Mouse (Mus musculus) telencephalon, adult 2 months (tissue): ENCODE results near the gene BC028528.
A peak's percentile ranks its signal among the peaks of the same experiment; 100 is the strongest.
"Not testable (repeated sequence)": the region's sequence is repeated elsewhere in the genome, so short reads cannot be mapped to it uniquely, and the experiment has no call there.

Experiments used
- DNase-seq: peaks from one replicate; pipeline ENCODE4 v3.0.0-alpha.2; 2011; ENCODE audit warnings: low read depth, low spot score

BC028528 gene

GRCm38 (mm10) chr3:95891211-95892065 lies at the start of gene BC028528:
BC028528 (minus strand) TSS chr3:95892005.
- no peak for DNase-seq

DNA sequence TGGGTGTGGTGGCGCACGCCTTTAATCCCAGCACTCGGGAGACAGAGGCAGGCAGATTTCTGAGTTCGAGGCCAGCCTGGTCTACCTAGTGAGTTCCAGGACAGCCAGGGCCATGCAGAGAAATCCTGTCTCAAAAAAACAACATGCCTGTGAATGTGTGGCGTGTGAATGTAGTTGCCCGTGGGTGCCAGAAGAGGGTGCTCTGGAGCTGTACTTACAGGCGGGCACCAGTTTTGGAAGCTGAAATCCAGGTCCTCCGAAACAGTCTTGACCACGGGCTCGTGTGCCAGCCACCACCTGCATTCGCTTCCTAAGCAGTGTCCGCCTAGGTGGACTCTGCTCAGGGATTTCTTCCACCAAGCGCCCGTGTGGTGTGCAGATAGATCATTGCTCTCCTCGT lies 47.0 kb upstream of the BC028528 start:
- no peak for DNase-seq

GRCm38 (mm10) chr3:95938217-95938616 lies 46.4 kb upstream of the BC028528 start:
- DNase-seq: no peak

GRCm38 (mm10) chr3:95934448-95934847 lies 42.6 kb upstream of the BC028528 start:
- DNase-seq: no peak

DNA sequence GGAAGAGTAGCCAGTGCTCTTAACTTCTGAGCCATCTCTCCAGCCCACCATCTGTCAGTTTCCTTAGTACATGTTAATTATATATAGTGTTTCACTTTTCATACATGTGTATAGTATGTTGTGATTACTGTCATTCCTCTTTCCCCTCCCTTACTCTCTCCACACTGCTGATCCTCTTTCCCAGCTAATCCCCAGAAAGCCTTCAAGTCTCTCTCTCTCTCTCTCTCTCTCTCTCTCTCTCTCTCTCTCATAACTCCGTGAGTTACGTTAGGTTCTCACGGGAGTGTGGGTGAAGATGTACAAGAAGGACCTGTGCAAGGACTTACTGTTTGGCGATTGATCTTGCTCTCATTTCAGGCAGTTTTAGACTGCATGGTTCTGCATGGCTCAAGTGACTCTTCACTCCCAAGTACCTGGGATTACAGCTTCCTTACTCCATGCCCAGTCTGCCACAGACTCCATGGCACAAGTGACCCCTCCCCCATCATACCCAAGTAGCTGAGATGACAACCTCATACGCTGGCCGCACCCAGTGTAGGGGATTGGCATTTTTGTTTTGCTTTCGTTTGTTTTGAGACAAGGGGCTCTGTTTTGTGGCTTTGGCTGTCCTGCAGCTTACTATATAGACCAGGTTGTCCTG lies 41.4 kb upstream of the BC028528 start:
- DNase-seq: no peak

DNA sequence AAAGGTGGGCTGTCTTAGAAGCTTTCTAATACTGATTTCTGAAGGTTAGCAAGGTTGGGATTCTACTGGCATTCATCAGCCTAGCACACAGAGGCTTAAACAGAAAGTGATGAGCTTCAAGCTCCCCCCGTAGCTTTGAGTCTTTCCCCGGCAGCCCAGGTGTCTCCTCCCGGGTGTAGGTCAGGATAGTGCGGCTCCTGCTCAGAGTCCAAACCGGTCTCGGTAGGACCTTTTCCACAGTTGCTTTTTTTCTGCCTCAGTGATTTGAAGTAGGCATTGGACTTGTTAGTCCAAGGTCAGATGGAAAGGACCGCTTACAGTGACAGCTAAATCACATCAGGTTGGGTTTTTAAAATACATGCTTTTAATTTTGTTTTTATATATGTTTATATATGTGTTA lies 40.8 kb upstream of the BC028528 start:
- DNase-seq: no peak

GRCm38 (mm10) chr3:95932157-95932556 lies 40.4 kb upstream of the BC028528 start:
- DNase-seq: no peak

DNA sequence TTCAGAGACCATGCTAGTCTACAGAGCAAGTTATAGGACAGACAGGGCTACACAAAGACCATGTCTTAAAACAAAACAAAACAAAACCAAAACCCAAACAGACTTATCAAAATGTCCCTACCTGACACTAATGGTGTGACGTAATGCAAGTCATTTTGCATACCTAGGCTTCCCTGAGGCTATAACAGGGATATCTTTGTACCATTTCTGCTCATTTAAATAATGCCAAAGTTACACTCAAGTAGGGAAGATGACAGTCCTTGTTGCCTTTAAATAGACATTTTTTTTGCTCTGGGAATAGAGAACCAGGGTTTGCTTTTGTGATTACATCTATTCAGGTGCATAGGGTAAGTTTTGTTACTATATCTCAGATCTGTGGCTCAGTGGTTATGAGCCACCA lies 39.7 kb upstream of the BC028528 start:
- no peak for DNase-seq

GRCm38 (mm10) chr3:95930471-95930789 lies 38.6 kb upstream of the BC028528 start:
- no peak for DNase-seq

- DNase-seq: no peak
These were observed 38.0 kb upstream of the BC028528 start for GRCm38 (mm10) chr3:95929581-95930470.

GRCm38 (mm10) chr3:95928658-95929503 lies 37.1 kb upstream of the BC028528 start, which contains the start of gene Anp32e:
Anp32e (plus strand) TSS chr3:95929246.
- peak; percentile 99 for DNase-seq

GRCm38 (mm10) chr3:95928261-95928657 lies 36.5 kb upstream of the BC028528 start:
- no peak for DNase-seq

GRCm38 (mm10) chr3:95925087-95925486 lies 33.3 kb upstream of the BC028528 start:
- no peak for DNase-seq

GRCm38 (mm10) chr3:95924185-95924584 lies 32.4 kb upstream of the BC028528 start:
- DNase-seq: no peak

DNA sequence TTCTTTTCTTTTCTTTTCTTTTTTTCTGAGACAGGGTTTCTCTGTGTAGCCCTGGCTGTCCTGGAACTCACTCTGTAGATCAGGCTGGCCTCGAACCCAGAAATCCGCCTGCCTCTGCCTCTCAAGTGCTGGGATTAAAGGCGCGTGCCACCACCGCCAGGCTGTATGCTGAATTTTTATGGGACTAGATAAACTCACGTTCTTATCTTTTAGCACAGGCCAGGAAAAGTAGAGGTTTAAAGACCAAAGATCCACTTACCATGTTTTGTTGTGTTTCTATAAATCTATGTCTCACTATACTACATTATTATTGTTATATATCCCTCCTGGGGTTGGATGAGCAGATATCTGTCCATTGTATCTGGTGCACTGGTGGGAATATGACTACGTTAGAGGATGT lies 31.6 kb upstream of the BC028528 start:
- not testable (repeated sequence) for DNase-seq

DNA sequence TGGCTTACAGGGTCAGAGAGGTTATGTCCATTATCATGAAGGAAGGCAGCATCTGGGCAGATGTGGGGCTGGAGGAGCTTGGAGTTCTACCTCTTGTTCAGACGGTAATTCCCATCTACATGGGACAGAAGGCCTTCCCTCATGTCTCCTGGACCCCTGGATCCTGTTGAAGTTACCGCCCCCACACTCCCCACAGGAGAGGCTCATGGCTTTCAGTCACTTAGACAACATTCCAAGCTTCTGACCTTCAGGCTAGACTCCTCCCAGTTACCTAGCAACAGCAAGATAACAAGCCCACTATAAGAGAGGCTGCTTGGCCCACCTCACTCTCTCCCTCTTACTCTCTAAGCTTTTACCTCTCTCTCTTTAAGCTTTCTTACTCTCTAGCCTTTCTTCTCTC lies 28.7 kb upstream of the BC028528 start:
- not testable (repeated sequence) for DNase-seq

GRCm38 (mm10) chr3:95916760-95917159 lies 25.0 kb upstream of the BC028528 start:
- no peak for DNase-seq

GRCm38 (mm10) chr3:95914706-95915105 lies 22.9 kb upstream of the BC028528 start:
- DNase-seq: no peak

GRCm38 (mm10) chr3:95907613-95908012 lies 15.8 kb upstream of the BC028528 start:
- no peak for DNase-seq

DNA sequence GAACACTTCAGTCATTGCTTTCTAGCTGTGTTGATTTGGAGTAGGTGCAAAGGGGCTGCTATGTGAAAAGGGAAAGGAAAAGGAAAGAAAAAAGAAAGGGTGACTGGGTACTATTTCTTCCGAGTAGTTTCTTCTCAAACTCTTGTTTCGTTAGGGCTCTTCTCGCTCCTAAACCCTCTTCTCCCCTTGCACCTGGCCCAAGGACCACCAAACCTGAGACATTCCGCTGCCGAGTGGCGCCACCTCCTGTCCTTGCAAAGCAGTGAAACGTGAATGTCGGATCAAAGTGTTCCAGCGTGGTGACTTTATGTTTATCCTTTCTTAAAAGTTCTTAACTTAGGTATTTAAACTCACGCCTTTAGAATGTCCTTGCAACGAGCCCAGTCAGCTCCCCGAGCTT lies 15.1 kb upstream of the BC028528 start:
- no peak for DNase-seq

- DNase-seq: no peak
These were observed 14.2 kb upstream of the BC028528 start for GRCm38 (mm10) chr3:95905940-95906492.
